Mouse (Mus musculus) left cerebral cortex, adult 2 months (tissue): ENCODE measurements at regions not wholly inside any gene's neighbourhood (a gene's known extent, or its start where the extent isn't known, plus 50 kb on each side); places are given as distances from the start of the nearest gene placed in this dataset.

Experiments used
- DNase-seq, 2 experiments: peaks; one replicate each; pipeline ENCODE4 v3.0.0; 2021 to 2022; ENCODE audit warnings: low spot score in 2 of 2, mixed read lengths in 1 of 2; ENCODE audit errors: extremely low spot score in 1 of 2
- H3K27ac ChIP-seq: fragments of 200-600 bp; 2 replicates; pipeline ENCODE4 v1.8.1; 2022
- H3K4me3 ChIP-seq: fragments of 200-600 bp; 2 replicates; pipeline ENCODE4 v1.8.1; 2022
- CTCF ChIP-seq: fragments of 200-600 bp; IDR thresholded peaks from 2 replicates; pipeline ENCODE4 v1.8.1; 2022; ENCODE audit warnings: antibody characterized with exemption, mild to moderate bottlenecking, moderate library complexity
- intact Hi-C: fragments of 180-260 bp; cut with DNase I; formaldehyde crosslinking; loops from one replicate; pipeline ENCODE4 v1.15.1; 2025

- H3K4me3 ChIP-seq: no peak overlapping the region
- intact Hi-C loops: no loop called here
- H3K27ac ChIP-seq: no peak overlapping the region
- no peak for TF ChIP-seq CTCF
- DNase-seq: no peak
Observed at GRCm38 (mm10) chr3:70138926-70139325, 131.5 kb downstream of the Otol1 start.

- TF ChIP-seq CTCF: no peak
- intact Hi-C loops: no loop called here
- DNase-seq: no peak
Observed at GRCm38 (mm10) chr3:70145728-70146127, 138.3 kb downstream of the Otol1 start.

GRCm38 (mm10) chr3:70151156-70151555 lies 143.7 kb downstream of the Otol1 start:
- intact Hi-C loops: no loop called here
- DNase-seq: no peak
- Histone ChIP-seq H3K27ac (no peak overlapping the region), H3K4me3 (no peak overlapping the region)
- no peak for TF ChIP-seq CTCF

More at GRCm38 (mm10) chr3:70145728-70146127, 138.3 kb downstream of the Otol1 start:
- no peak overlapping the region for H3K27ac ChIP-seq
- H3K4me3 ChIP-seq: no peak overlapping the region

GRCm38 (mm10) chr3:70160043-70160442 lies 152.6 kb downstream of the Otol1 start:
- intact Hi-C loops: no loop called here
- no peak overlapping the region for H3K4me3 ChIP-seq
- no peak overlapping the region for H3K27ac ChIP-seq
- no peak for DNase-seq
- TF ChIP-seq CTCF: no peak

- intact Hi-C loops: loop anchor here (1.0 kb wide), 1 partner anchor 7 kb away; no protein-coding TSS in a partner anchor
- DNase-seq: no peak
- no peak overlapping the region for H3K27ac ChIP-seq
- no peak overlapping the region for H3K4me3 ChIP-seq
- TF ChIP-seq CTCF: no peak
Observed at GRCm38 (mm10) chr3:70171667-70172066, 164.3 kb downstream of the Otol1 start.

GRCm38 (mm10) chr3:70176391-70176790 lies 169.0 kb downstream of the Otol1 start:
- TF ChIP-seq CTCF: no peak

GRCm38 (mm10) chr3:70181611-70182010 lies 174.2 kb downstream of the Otol1 start:
- DNase-seq: no peak
- Histone ChIP-seq H3K27ac (no peak overlapping the region), H3K4me3 (no peak overlapping the region)
- intact Hi-C loops: no loop called here
- TF ChIP-seq CTCF: no peak

More at GRCm38 (mm10) chr3:70176391-70176790, 169.0 kb downstream of the Otol1 start:
- DNase-seq: no peak
- intact Hi-C loops: no loop called here
- Histone ChIP-seq H3K27ac (no peak overlapping the region), H3K4me3 (no peak overlapping the region)

GRCm38 (mm10) chr3:70190741-70191140 lies 183.3 kb downstream of the Otol1 start:
- H3K4me3 ChIP-seq: no peak overlapping the region
- H3K27ac ChIP-seq: no peak overlapping the region
- intact Hi-C loops: no loop called here
- no peak for DNase-seq
- no peak for TF ChIP-seq CTCF

- no peak overlapping the region for H3K4me3 ChIP-seq
- no peak for DNase-seq
- intact Hi-C loops: no loop called here
Observed at GRCm38 (mm10) chr3:70196671-70197070, 189.3 kb downstream of the Otol1 start.

GRCm38 (mm10) chr3:70198890-70199289 lies 191.5 kb downstream of the Otol1 start:
- TF ChIP-seq CTCF: no peak
- DNase-seq: no peak
- Histone ChIP-seq H3K27ac (no peak overlapping the region), H3K4me3 (no peak overlapping the region)
- intact Hi-C loops: no loop called here

More at GRCm38 (mm10) chr3:70196671-70197070, 189.3 kb downstream of the Otol1 start:
- TF ChIP-seq CTCF: no peak
- H3K27ac ChIP-seq: no peak overlapping the region

- no peak for DNase-seq
- Histone ChIP-seq H3K27ac (peak overlapping the region; percentile 63; the same call in 1 of the 2 replicates), H3K4me3 (no peak overlapping the region)
- intact Hi-C loops: loop anchor here (2.0 to 5.0 kb wide), 2 partner anchors 109 to 221 kb away; no protein-coding TSS in a partner anchor
- TF ChIP-seq CTCF: no peak
Observed at GRCm38 (mm10) chr3:70201334-70201943, 194.0 kb downstream of the Otol1 start.

GRCm38 (mm10) chr3:70215195-70215594 lies 207.8 kb downstream of the Otol1 start:
- no peak for DNase-seq
- no peak overlapping the region for H3K4me3 ChIP-seq
- intact Hi-C loops: no loop called here
- H3K27ac ChIP-seq: no peak overlapping the region
- TF ChIP-seq CTCF: no peak

GRCm38 (mm10) chr3:70216096-70216495 lies 208.7 kb downstream of the Otol1 start:
- Histone ChIP-seq H3K4me3 (no peak overlapping the region), H3K27ac (no peak overlapping the region)
- TF ChIP-seq CTCF: no peak
- intact Hi-C loops: no loop called here
- DNase-seq: no peak
